In the genomic region with DNA sequence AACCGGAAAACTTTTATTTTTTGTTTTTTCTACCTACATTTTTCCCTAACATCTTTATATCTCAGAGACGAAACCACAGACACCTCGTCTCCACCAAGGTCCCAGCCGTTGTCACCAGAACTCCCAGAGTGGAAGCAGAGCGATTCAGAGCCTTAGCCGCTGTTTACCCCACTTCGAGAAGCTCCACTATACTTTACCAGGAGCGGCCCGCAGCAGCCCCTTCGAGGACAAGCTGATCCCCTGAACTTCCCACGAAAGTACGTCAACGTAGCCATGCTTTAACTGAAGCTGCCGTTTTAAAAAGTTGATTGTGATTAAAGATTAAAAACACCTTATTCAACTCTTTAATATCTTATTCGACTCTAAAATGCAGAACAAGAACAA, we compare ENCODE assay signal across 8 mouse cellular contexts. TPM values are rescaled to one million over a fixed set of nuclear protein-coding genes. Genes with fewer than 3 reads are reported as not detected.
DNase-seq lines count a peak whose midpoint lies in the region; ATAC-seq and TF ChIP-seq lines count a peak whose summit lies in the region.

No protein-coding gene starts in this region.

- no peaks in the 10 kb centered on the region for H3K36me3 ChIP-seq in kidney, postnatal 0 days (ENCODE audit: insufficient read depth, low read length)
- H3K36me3 ChIP-seq in hindbrain, embryonic 11.5 days (ENCODE audit: control insufficient read depth, insufficient read depth, low read length): no peaks in the 10 kb centered on the region

- H3K4me1 ChIP-seq in kidney, postnatal 0 days (replicated peaks; ENCODE audit: insufficient read depth, low read length): no peaks in the 10 kb centered on the region
- H3K4me1 ChIP-seq in hindbrain, embryonic 11.5 days (replicated peaks; ENCODE audit: control insufficient read depth, insufficient read depth, low read length): no peaks in the 10 kb centered on the region

- no peak for TF ChIP-seq POLR2A in brain, embryonic 14.5 days (IDR thresholded peaks at IDR 0.05; ENCODE audit: borderline replicate concordance, extremely low read depth, insufficient read depth, insufficient read length, poor library complexity, severe bottlenecking)

- no peak for TF ChIP-seq CTCF in kidney, postnatal 0 days (IDR thresholded peaks at IDR 0.05; ENCODE audit: low read depth)
- no peak for TF ChIP-seq CTCF in brain, embryonic 14.5 days (IDR thresholded peaks at IDR 0.05; ENCODE audit: borderline replicate concordance, extremely low read depth, insufficient read depth, insufficient read length)

- peak overlapping the region; percentile 46 for H3K4me2 ChIP-seq in kidney, postnatal 0 days (ENCODE audit: low read length)
- peak overlapping the region; percentile 25; the same call in 1 of the 2 replicates for H3K4me2 ChIP-seq in hindbrain, embryonic 11.5 days (replicated peaks; ENCODE audit: low read depth, low read length)

- H3K4me3 ChIP-seq in kidney, postnatal 0 days (replicated peaks; ENCODE audit: low read depth, low read length): peak overlapping the region; percentile 38
- peak overlapping the region; percentile 41 for H3K4me3 ChIP-seq in hindbrain, embryonic 11.5 days (ENCODE audit: low read depth, low read length)

- peak; percentile 81 for ATAC-seq in kidney, postnatal 0 days (replicated peaks; ENCODE audit: low FRiP score, low read depth)
- peak; percentile 88 for ATAC-seq in hindbrain, embryonic 11.5 days (ENCODE audit: low FRiP score)
- ATAC-seq in megakaryocyte progenitor cell, adult 5-6 weeks (replicated peaks; ENCODE audit: poor library complexity): peak; percentile 72

- DNase-seq in kidney, postnatal 0 days (ENCODE audit: low spot score): peak; percentile 76
- no peak for DNase-seq in kidney, postnatal 14 days
- DNase-seq in brain, embryonic 14.5 days (ENCODE audit: low read depth): peak; percentile 70
- DNase-seq in hindbrain, embryonic 11.5 days (ENCODE audit: low spot score): no peak
- no peak for DNase-seq in gastrocnemius, adult 18-20 months (ENCODE audit: low spot score)
- no peak for DNase-seq in yolk sac, embryonic 10.5 days (ENCODE audit: low spot score)
- no peak for DNase-seq in urinary bladder, postnatal 36 days (ENCODE audit: low spot score in 2 of 2)

- no peak overlapping the region for H3K9ac ChIP-seq in kidney, postnatal 0 days (ENCODE audit: low read depth, low read length)
- H3K9ac ChIP-seq in hindbrain, embryonic 11.5 days (ENCODE audit: low read depth, low read length): no peak overlapping the region

- no peaks in the 10 kb centered on the region for H3K9me3 ChIP-seq in kidney, postnatal 0 days (replicated peaks; ENCODE audit: low read length)
- no peaks in the 10 kb centered on the region for H3K9me3 ChIP-seq in hindbrain, embryonic 11.5 days (ENCODE audit: control insufficient read depth, low read length)

- peak overlapping the region; percentile 57; the same call in 1 of the 2 replicates for H3K27ac ChIP-seq in kidney, postnatal 0 days
- no peak overlapping the region for H3K27ac ChIP-seq in hindbrain, embryonic 11.5 days (ENCODE audit: low read depth, low read length)

- no peaks in the 10 kb centered on the region for H3K27me3 ChIP-seq in kidney, postnatal 0 days (ENCODE audit: insufficient read depth, low read length)
- H3K27me3 ChIP-seq in hindbrain, embryonic 11.5 days (ENCODE audit: control insufficient read depth, insufficient read depth, low read length): peaks cover 8% of the 10 kb centered on the region; the same call in 1 of the 2 replicates

- WGBS in kidney, postnatal 0 days: 39% methylated on average over 15 of the region's 15 CpGs
- 18% methylated on average over 15 of the region's 15 CpGs for WGBS in hindbrain, embryonic 11.5 days

RNA-seq across cellular contexts. Expression of gene Rs1, which starts 1.6 kb away (rescaled TPM):
- 0.03 TPM in 1 of 2 replicates, not detected in the other for polyA plus RNA-seq in kidney, postnatal 0 days (2015; fragmentation: Nextera tagmentation; extraction: Ambion mirVana)
- 0.04 TPM in 1 of 2 replicates, not detected in the other for polyA plus RNA-seq in brain, embryonic 14.5 days (2012; rRNA removed)
- polyA plus RNA-seq in hindbrain, embryonic 11.5 days (2014; fragmentation: Nextera tagmentation; extraction: Ambion mirVana): 0.08 TPM in 1 of 2 replicates, not detected in the other
- 0.07 TPM in 1 of 2 replicates, not detected in the other for total RNA-seq in megakaryocyte progenitor cell, adult 5-6 weeks (2015)
- total RNA-seq in megakaryocyte progenitor cell, adult 5-6 weeks (2017): not detected in 2 replicates
- not detected for total RNA-seq in gastrocnemius, adult 18-20 months (2021)

RNA-seq across cellular contexts. Expression of gene Ppef1, which starts 30.7 kb away (rescaled TPM):
- polyA plus RNA-seq in kidney, postnatal 0 days (2015; fragmentation: Nextera tagmentation; extraction: Ambion mirVana): 0.05 TPM in 1 of 2 replicates, not detected in the other
- polyA plus RNA-seq in brain, embryonic 14.5 days (2012; rRNA removed): 0.14 and 1.6 TPM in 2 replicates
- polyA plus RNA-seq in hindbrain, embryonic 11.5 days (2014; fragmentation: Nextera tagmentation; extraction: Ambion mirVana): 0.10 TPM in 1 of 2 replicates, not detected in the other
- total RNA-seq in megakaryocyte progenitor cell, adult 5-6 weeks (2015): 0.32 TPM in 1 of 2 replicates, not detected in the other
- total RNA-seq in megakaryocyte progenitor cell, adult 5-6 weeks (2017): not detected in 2 replicates
- not detected for total RNA-seq in gastrocnemius, adult 18-20 months (2021)

Comparison
In these comparisons a context has a peak if more than half of its experiments do, and no peak if none do; other contexts are left out.
1. DNase-seq: peak in kidney, postnatal 0 days (single experiment) and brain, embryonic 14.5 days (single experiment); none in kidney, postnatal 14 days (single experiment), hindbrain, embryonic 11.5 days (single experiment), gastrocnemius, adult 18-20 months (single experiment), yolk sac, embryonic 10.5 days (single experiment) and urinary bladder, postnatal 36 days (0 of 2).
2. Peak in every context shown above with its lines, with median percentiles within 50 percentile points of each other: ATAC-seq.